Mouse (Mus musculus) c-Kit-negative CD71-positive TER-119-positive erythroid progenitor cells, embryonic 14.5 days (primary cell): ENCODE results near the gene Sh3pxd2a.
A peak's percentile ranks its signal among the peaks of the same experiment; 100 is the strongest.

Source experiments
- DNase-seq: peaks from one replicate; pipeline ENCODE4 v3.0.0-alpha.2; 2013; ENCODE audit warnings: low read depth, low spot score

Gene Sh3pxd2a

GRCm38 (mm10) chr19:47233087-47233486, 231.1 kb downstream of the Sh3pxd2a start:
- no peak for DNase-seq

GRCm38 (mm10) chr19:47232077-47232865, 231.9 kb downstream of the Sh3pxd2a start:
- DNase-seq, result no peak

- DNase-seq, result no peak
Measured at GRCm38 (mm10) chr19:47231389-47231788, 232.8 kb downstream of the Sh3pxd2a start.

- no peak for DNase-seq
Measured at GRCm38 (mm10) chr19:47230682-47231081, 233.5 kb downstream of the Sh3pxd2a start.

- DNase-seq, result no peak
Measured at GRCm38 (mm10) chr19:47230082-47230481, 234.1 kb downstream of the Sh3pxd2a start.

- DNase-seq, result no peak
Measured at GRCm38 (mm10) chr19:47229461-47229860, 234.7 kb downstream of the Sh3pxd2a start.

GRCm38 (mm10) chr19:47228725-47229252, 235.4 kb downstream of the Sh3pxd2a start:
- DNase-seq, result no peak

GRCm38 (mm10) chr19:47225791-47226190, 238.4 kb downstream of the Sh3pxd2a start:
- DNase-seq, result no peak

- no peak for DNase-seq
Measured at GRCm38 (mm10) chr19:47224743-47225142, 239.5 kb downstream of the Sh3pxd2a start.

GRCm38 (mm10) chr19:47222841-47223557, 241.2 kb downstream of the Sh3pxd2a start:
- DNase-seq, result no peak

- no peak for DNase-seq
Measured at GRCm38 (mm10) chr19:47222154-47222840, 241.9 kb downstream of the Sh3pxd2a start.

GRCm38 (mm10) chr19:47221500-47222153, 242.6 kb downstream of the Sh3pxd2a start:
- DNase-seq, result no peak

GRCm38 (mm10) chr19:47221006-47221405, 243.2 kb downstream of the Sh3pxd2a start:
- DNase-seq, result no peak

GRCm38 (mm10) chr19:47220232-47220631, 244.0 kb downstream of the Sh3pxd2a start:
- no peak for DNase-seq

- DNase-seq, result peak; percentile 19
Measured at GRCm38 (mm10) chr19:47219622-47220021, 244.6 kb downstream of the Sh3pxd2a start.

GRCm38 (mm10) chr19:47216766-47217165, 247.4 kb downstream of the Sh3pxd2a start:
- no peak for DNase-seq

- DNase-seq, result no peak
Measured at GRCm38 (mm10) chr19:47213470-47213869, 250.7 kb downstream of the Sh3pxd2a start.

- DNase-seq, result no peak
Measured at GRCm38 (mm10) chr19:47212401-47212800, 251.8 kb downstream of the Sh3pxd2a start.

- no peak for DNase-seq
Measured at GRCm38 (mm10) chr19:47211609-47212312, 252.4 kb downstream of the Sh3pxd2a start.

- no peak for DNase-seq
Measured at GRCm38 (mm10) chr19:47210432-47210831, 253.8 kb downstream of the Sh3pxd2a start.
